In genomic region chr7:65650662-65651061, GRCm38 (mm10) we compare ENCODE assay signal across 20 mouse cellular contexts. TPM values are rescaled to one million over a fixed set of nuclear protein-coding genes. Genes with fewer than 3 reads are reported as not detected.
DNase-seq lines count a peak whose midpoint lies in the region; ATAC-seq lines count a peak whose summit lies in the region.
"Had no signal": no experiment of that assay in that cellular context is flagged by ENCODE, and none has a peak within 500 bp of the region (broad histone marks: within the 10 kb centered on the region; RNA-seq: fewer than 3 reads in every experiment).

No protein-coding gene starts in this region.

- DNase-seq in 416B (ENCODE audit: low read depth) = peak; percentile 10
- DNase-seq in embryo, embryonic 10 days (ENCODE audit: low spot score) = no peak
- no peak for DNase-seq in left cerebral cortex, adult 9 months (ENCODE audit: low spot score in 2 of 2)
- DNase-seq: adrenal gland, adult 8-10 months; adrenal gland, postnatal 14 days; adrenal gland, postnatal 36 days; B cell, adult 2 months; cerebellum, adult 11-12 months; cerebellum, adult 2 months; cerebellum, adult 9-10 months; cerebellum, postnatal 10 days; cerebellum, postnatal 25 days; embryo, embryonic 11 days had no signal

- ATAC-seq in granulocyte monocyte progenitor cell, adult 5-6 weeks (replicated peaks; ENCODE audit: poor library complexity, severe bottlenecking) = peak; percentile 94
- ATAC-seq in megakaryocyte progenitor cell, adult 5-6 weeks (replicated peaks; ENCODE audit: poor library complexity) = peak; percentile 96
- ATAC-seq: activated CD4-positive, CD25-positive, alpha-beta regulatory T cell, adult 4 months; CD4-positive, CD25-positive, alpha-beta regulatory T cell, adult 4 months; forebrain, embryonic 14.5 days; forebrain, embryonic 16.5 days; Patski had no signal

RNA-seq across cellular contexts. Expression of gene Tarsl2, which starts 6.0 kb away (rescaled TPM):
- 8.8 and 9.0 TPM in 2 replicates for total RNA-seq in granulocyte monocyte progenitor cell, adult 5-6 weeks (2014; fragmentation: Nextera tagmentation)
- total RNA-seq in granulocyte monocyte progenitor cell, adult 5-6 weeks (2017) = 16.9 and 26.7 TPM in 2 replicates
- 13.2 and 13.4 TPM in 2 replicates for total RNA-seq in megakaryocyte progenitor cell, adult 5-6 weeks (2015)
- 19.6 and 29.4 TPM in 2 replicates for total RNA-seq in megakaryocyte progenitor cell, adult 5-6 weeks (2017)

RNA-seq across cellular contexts. Expression of gene Tm2d3, which starts 40.3 kb away (rescaled TPM):
- 23.0 and 35.3 TPM in 2 replicates for total RNA-seq in granulocyte monocyte progenitor cell, adult 5-6 weeks (2014; fragmentation: Nextera tagmentation)
- 70.1 and 70.9 TPM in 2 replicates for total RNA-seq in granulocyte monocyte progenitor cell, adult 5-6 weeks (2017)
- 27.1 and 40.3 TPM in 2 replicates for total RNA-seq in megakaryocyte progenitor cell, adult 5-6 weeks (2015)
- total RNA-seq in megakaryocyte progenitor cell, adult 5-6 weeks (2017) = 79.9 and 81.4 TPM in 2 replicates
